Mouse (Mus musculus) kidney, adult 2 months (tissue): ENCODE results near the gene Rbp2.

Experiments used
- CTCF ChIP-seq: fragments of 200-500 bp; conservative IDR thresholded peaks from 2 replicates; pipeline ENCODE4 v1.5.1; 2011; ENCODE audit warnings: low read depth, mild to moderate bottlenecking, control low read depth, low read length, moderate library complexity, mixed read lengths; ENCODE audit not compliant: insufficient read depth, insufficient read length
- POLR2A ChIP-seq: fragments of 200-500 bp; IDR thresholded peaks from one replicate; pipeline ENCODE4 v1.6.1; 2011; ENCODE audit warnings: low read depth, low read length, control low read depth

DNA sequence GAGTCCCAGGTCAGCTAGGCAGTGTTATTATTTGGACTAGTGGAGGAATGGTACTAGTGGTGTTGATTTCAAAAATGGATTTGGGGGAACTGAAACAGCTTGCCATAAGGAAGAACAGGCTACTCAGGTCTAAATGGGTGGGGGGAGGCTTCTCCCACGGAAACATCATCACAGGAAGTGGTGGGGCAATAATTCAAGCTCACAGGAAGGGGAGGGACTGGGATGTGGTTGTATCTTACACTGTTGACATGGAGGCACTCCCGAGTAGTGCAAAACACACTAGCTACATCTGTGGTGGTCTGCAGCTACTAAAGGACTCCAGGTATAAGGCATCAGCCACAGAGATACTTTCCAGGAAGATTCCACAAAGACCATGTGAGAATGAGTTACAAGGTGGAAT lies 38.0 kb downstream of the Rbp2 start:
- TF ChIP-seq CTCF (no peak), POLR2A (no peak)
